Mouse (Mus musculus) lung, adult 18-20 months (tissue): ENCODE measurements around the gene Tmem8.

Experiments used
- DNase-seq, 2 experiments: peaks; one replicate each; pipeline ENCODE4 v3.0.0; 2022; ENCODE audit warnings: mixed read lengths in 2 of 2

The Tmem8 gene

GRCm38 (mm10) chr17:26149056-26149455 lies 36.0 kb downstream of the Tmem8 start:
- no peak for DNase-seq

- DNase-seq, result no peak
Measured at GRCm38 (mm10) chr17:26151886-26152630, 39.0 kb downstream of the Tmem8 start.

DNA sequence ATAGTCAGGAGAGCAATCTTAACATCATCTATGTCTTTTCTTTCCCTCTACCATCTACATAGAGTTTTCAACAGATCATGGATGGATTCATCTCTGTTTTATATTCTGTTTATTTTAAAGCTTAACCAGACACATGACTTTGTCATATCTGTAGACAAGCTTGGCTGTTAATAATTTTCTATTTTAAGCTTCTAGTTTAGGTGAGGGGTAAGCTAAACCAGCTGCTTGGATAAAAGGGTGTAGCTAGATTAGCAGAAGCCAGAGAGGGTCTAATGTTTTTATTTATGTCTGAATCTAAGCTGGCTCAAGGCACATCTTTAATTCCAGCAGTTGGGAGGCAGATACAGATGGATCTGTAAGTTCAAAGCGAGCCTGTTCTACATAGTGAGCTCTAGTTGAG lies 49.6 kb downstream of the Tmem8 start:
- no peak for DNase-seq

GRCm38 (mm10) chr17:26168039-26168438 lies 54.9 kb downstream of the Tmem8 start:
- DNase-seq, result peak; percentile 8 to 17
